Mouse (Mus musculus): ENCODE data around the gene Mrpl28. TPM values are rescaled to one million over a fixed set of nuclear protein-coding genes. Genes with fewer than 3 reads are reported as not detected.
"Not testable (repeated sequence)": the region's sequence is repeated elsewhere in the genome, so short reads cannot be mapped to it uniquely, and the experiment has no call there.

Gene Mrpl28
- total and polyA plus RNA-seq, 3 experiments = 148 to 174 (median 164) TPM

DNA sequence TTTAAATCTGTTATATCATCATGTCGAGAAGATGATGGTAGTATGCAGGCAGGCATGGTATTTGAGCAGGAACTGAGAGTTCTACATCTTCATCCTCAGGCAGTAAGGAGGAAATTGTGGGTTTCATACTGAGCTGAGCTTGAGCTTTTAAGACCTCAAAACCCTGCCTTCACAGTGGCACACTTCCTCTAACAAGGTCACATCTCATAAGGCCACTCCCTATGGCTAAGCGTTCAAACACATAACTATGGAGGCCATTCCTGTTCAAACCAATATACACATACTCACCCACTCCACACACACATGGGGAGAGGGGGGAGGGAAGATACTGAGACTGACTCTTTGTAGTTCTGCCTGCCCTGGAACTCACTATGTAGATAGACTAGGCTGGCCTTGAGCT is 44.7 kb downstream of the Mrpl28 start:
- no peak for TF ChIP-seq SMC3 (IDR thresholded peaks at IDR 0.05; ENCODE audit: low read depth, low read length)
- TF ChIP-seq POLR2AphosphoS5 (IDR thresholded peaks at IDR 0.05; ENCODE audit: borderline replicate concordance, low read depth, low read length) = no peak
- TF ChIP-seq NRF1 (IDR thresholded peaks at IDR 0.05; ENCODE audit: insufficient read depth, low read depth, low read length, poor library complexity, severe bottlenecking) = no peak
- no peak for TF ChIP-seq RCOR1 (IDR thresholded peaks at IDR 0.05; ENCODE audit: low read depth, low read length)
- no peak for TF ChIP-seq MYB (IDR thresholded peaks at IDR 0.05; ENCODE audit: low read depth, low read length)
- no peak for TF ChIP-seq BHLHE40 (IDR thresholded peaks at IDR 0.05; ENCODE audit: borderline replicate concordance, low read depth, low read length)
- no peak for TF ChIP-seq MAZ (IDR thresholded peaks at IDR 0.05; ENCODE audit: low read depth, low read length)
- TF ChIP-seq MEF2A (IDR thresholded peaks at IDR 0.05; ENCODE audit: extremely low read depth, insufficient replicate concordance, low read depth, low read length, poor library complexity, severe bottlenecking) = no peak
- no peak for TF ChIP-seq ELF1 (IDR thresholded peaks at IDR 0.05; ENCODE audit: low read depth, low read length)
- no peak for TF ChIP-seq TBP (IDR thresholded peaks at IDR 0.05; ENCODE audit: low read depth, low read length)
- TF ChIP-seq EP300 (IDR thresholded peaks at IDR 0.05; ENCODE audit: low read depth in 1 of 2, low read length in 2 of 2) = no peak
- no peak for TF ChIP-seq UBTF (IDR thresholded peaks at IDR 0.05; ENCODE audit: borderline replicate concordance, insufficient read depth, low read depth, low read length)
- TF ChIP-seq NELFE (IDR thresholded peaks at IDR 0.05; ENCODE audit: low read depth, low read length) = no peak
- no peaks in the 10 kb centered on the region for H3K9me3 ChIP-seq (replicated peaks; ENCODE audit: insufficient read depth, low read length)
- no peaks in the 10 kb centered on the region for H3K4me1 ChIP-seq (ENCODE audit: control insufficient read depth in 1 of 2, insufficient read depth in 2 of 2, low read length in 2 of 2)
- H3K4me3 ChIP-seq (ENCODE audit: control insufficient read depth in 1 of 2, insufficient read depth in 1 of 2, low read depth in 2 of 2, low read length in 2 of 2) = no peak overlapping the region
- H3K27ac ChIP-seq (ENCODE audit: control insufficient read depth, low read depth, low read length) = no peak overlapping the region
- peaks cover 2 to 9% of the 10 kb centered on the region in 2 experiments; a peak in 3 of 4 replicates for H3K36me3 ChIP-seq (ENCODE audit: control insufficient read depth in 1 of 2, insufficient read depth in 2 of 2, low read length in 2 of 2)
- peak; percentile 42 for DNase-seq (ENCODE audit: low read depth, low spot score)
- H3K27me3 ChIP-seq (ENCODE audit: control insufficient read depth in 1 of 2, insufficient read depth in 2 of 2, low read length in 2 of 2) = no peaks in the 10 kb centered on the region
- peaks cover 20% of the 10 kb centered on the region for H3K79me2 ChIP-seq (ENCODE audit: control insufficient read depth, insufficient read depth, low read length, poor library complexity)
- no peak overlapping the region for H3K9ac ChIP-seq (ENCODE audit: control insufficient read depth, low read depth, low read length, poor library complexity, severe bottlenecking)

GRCm38 (mm10) chr17:26175248-26175647 is 51.9 kb downstream of the Mrpl28 start:
- H3K27ac ChIP-seq (ENCODE audit: control insufficient read depth, low read depth, low read length); H3K4me3 ChIP-seq (ENCODE audit: control insufficient read depth in 1 of 2, insufficient read depth in 1 of 2, low read depth in 2 of 2, low read length in 2 of 2); H3K9ac ChIP-seq (ENCODE audit: control insufficient read depth, low read depth, low read length, poor library complexity, severe bottlenecking); DNase-seq (ENCODE audit: low read depth, low spot score); H3K4me1 ChIP-seq (ENCODE audit: control insufficient read depth in 1 of 2, insufficient read depth in 2 of 2, low read length in 2 of 2); H3K9me3 ChIP-seq (replicated peaks; ENCODE audit: insufficient read depth, low read length); H3K27me3 ChIP-seq (ENCODE audit: control insufficient read depth in 1 of 2, insufficient read depth in 2 of 2, low read length in 2 of 2); H3K79me2 ChIP-seq (ENCODE audit: control insufficient read depth, insufficient read depth, low read length, poor library complexity): not testable (repeated sequence)
- peak in 2 of 3 experiments; percentile 13 to 28; a peak in 2 of 6 replicates for TF ChIP-seq CTCF (IDR thresholded peaks at IDR 0.05 in 2 of 3, conservative IDR thresholded peaks at IDR 0.05 in 1 of 3; ENCODE audit: control insufficient read depth in 1 of 3, insufficient read depth in 1 of 3, low read depth in 2 of 3, low read length in 3 of 3, poor library complexity in 1 of 3, severe bottlenecking in 1 of 3)
- 0 out of 2 replicates have a peak, but pooled peaks have one; percentile 2 for TF ChIP-seq SMC3 (IDR thresholded peaks at IDR 0.05; ENCODE audit: low read depth, low read length)
- H3K36me3 ChIP-seq (ENCODE audit: control insufficient read depth in 1 of 2, insufficient read depth in 2 of 2, low read length in 2 of 2) = peaks cover 2 to 29% of the 10 kb centered on the region in 2 experiments; a peak in 3 of 4 replicates

Other genes with a start within 250 kb of the Mrpl28 start
- gene Mettl26, start 248.4 kb upstream of the Mrpl28 start, total RNA-seq (2012; rRNA removed) = 31.7 and 33.6 TPM in 2 replicates
- 10 to 100 TPM in 1 of 2 experiments, not detected in 1; 50.6 TPM for gene Mettl26, start 248.4 kb upstream of the Mrpl28 start, polyA plus RNA-seq (2012; ENCODE audit: insufficient read depth in 1 of 2, insufficient read length in 2 of 2, low read depth in 1 of 2, low replicate concordance in 2 of 2, missing spikeins in 1 of 2)
- 0.13 and 0.19 TPM in 2 replicates for gene Wfikkn1, start 242.6 kb upstream of the Mrpl28 start, total RNA-seq (2012; rRNA removed)
- gene Wfikkn1, start 242.6 kb upstream of the Mrpl28 start, polyA plus RNA-seq (2012; ENCODE audit: insufficient read depth in 1 of 2, insufficient read length in 2 of 2, low read depth in 1 of 2, low replicate concordance in 2 of 2, missing spikeins in 1 of 2) = under 1 TPM in 1 of 2 experiments, not detected in 1; 0.53 TPM
- gene Rab40c, start 203.8 kb upstream of the Mrpl28 start, total RNA-seq (2012; rRNA removed) = 3.7 and 4.8 TPM in 2 replicates
- 10 to 100 TPM in 1 of 2 experiments, not detected in 1; 23.2 TPM for gene Rab40c, start 203.8 kb upstream of the Mrpl28 start, polyA plus RNA-seq (2012; ENCODE audit: insufficient read depth in 1 of 2, insufficient read length in 2 of 2, low read depth in 1 of 2, low replicate concordance in 2 of 2, missing spikeins in 1 of 2)
- 50.7 and 67.8 TPM in 2 replicates for gene Pigq, start 178.6 kb upstream of the Mrpl28 start, total RNA-seq (2012; rRNA removed)
- gene Pigq, start 178.6 kb upstream of the Mrpl28 start, polyA plus RNA-seq (2012; ENCODE audit: insufficient read depth in 1 of 2, insufficient read length in 2 of 2, low read depth in 1 of 2, low replicate concordance in 2 of 2, missing spikeins in 1 of 2) = 100 to 1,000 TPM; 193 to 825 TPM
- gene Nhlrc4, start 178.5 kb upstream of the Mrpl28 start, total RNA-seq (2012; rRNA removed) = 0.16 and 0.23 TPM in 2 replicates
- gene Nhlrc4, start 178.5 kb upstream of the Mrpl28 start, polyA plus RNA-seq (2012; ENCODE audit: insufficient read depth in 1 of 2, insufficient read length in 2 of 2, low read depth in 1 of 2, low replicate concordance in 2 of 2, missing spikeins in 1 of 2) = under 1 TPM in 1 of 2 experiments, not detected in 1; 0.19 TPM
- gene A930017K11Rik, start 170.9 kb upstream of the Mrpl28 start, total RNA-seq (2012; rRNA removed) = not detected in 2 replicates
- not detected for gene A930017K11Rik, start 170.9 kb upstream of the Mrpl28 start, polyA plus RNA-seq (2012; ENCODE audit: insufficient read depth in 1 of 2, insufficient read length in 2 of 2, low read depth in 1 of 2, low replicate concordance in 2 of 2, missing spikeins in 1 of 2)
- gene Capn15, start 137.7 kb upstream of the Mrpl28 start, total RNA-seq (2012; rRNA removed) = 5.6 and 6.2 TPM in 2 replicates
- gene Capn15, start 137.7 kb upstream of the Mrpl28 start, polyA plus RNA-seq (2012; ENCODE audit: insufficient read depth in 1 of 2, insufficient read length in 2 of 2, low read depth in 1 of 2, low replicate concordance in 2 of 2, missing spikeins in 1 of 2) = 10 to 100 TPM in 1 of 2 experiments, not detected in 1; 16.2 TPM
- gene Rab11fip3, start 53.9 kb upstream of the Mrpl28 start, total RNA-seq (2012; rRNA removed) = 3.1 and 3.2 TPM in 2 replicates
- gene Rab11fip3, start 53.9 kb upstream of the Mrpl28 start, polyA plus RNA-seq (2012; ENCODE audit: insufficient read depth in 1 of 2, insufficient read length in 2 of 2, low read depth in 1 of 2, low replicate concordance in 2 of 2, missing spikeins in 1 of 2) = 10 to 100 TPM in 1 of 2 experiments, not detected in 1; 18.9 TPM
- gene Decr2, start 33.2 kb upstream of the Mrpl28 start, total RNA-seq (2012; rRNA removed) = 6.5 TPM in 2 replicates
- gene Decr2, start 33.2 kb upstream of the Mrpl28 start, polyA plus RNA-seq (2012; ENCODE audit: insufficient read depth in 1 of 2, insufficient read length in 2 of 2, low read depth in 1 of 2, low replicate concordance in 2 of 2, missing spikeins in 1 of 2) = 10 to 100 TPM in 1 of 2 experiments, not detected in 1; 11.3 TPM
- gene Nme4, start 27.9 kb upstream of the Mrpl28 start, total RNA-seq (2012; rRNA removed) = 89.1 and 115 TPM in 2 replicates
- 100 to 1,000 TPM; 125 to 430 TPM for gene Nme4, start 27.9 kb upstream of the Mrpl28 start, polyA plus RNA-seq (2012; ENCODE audit: insufficient read depth in 1 of 2, insufficient read length in 2 of 2, low read depth in 1 of 2, low replicate concordance in 2 of 2, missing spikeins in 1 of 2)
- gene Tmem8, start 10.2 kb upstream of the Mrpl28 start, total RNA-seq (2012; rRNA removed) = 4.4 and 4.7 TPM in 2 replicates
- gene Tmem8, start 10.2 kb upstream of the Mrpl28 start, polyA plus RNA-seq (2012; ENCODE audit: insufficient read depth in 1 of 2, insufficient read length in 2 of 2, low read depth in 1 of 2, low replicate concordance in 2 of 2, missing spikeins in 1 of 2) = 10 to 100 TPM in 1 of 2 experiments, not detected in 1; 16.7 TPM
- 32.1 and 33.5 TPM in 2 replicates for gene Axin1, start 15.2 kb downstream of the Mrpl28 start, total RNA-seq (2012; rRNA removed)
- gene Axin1, start 15.2 kb downstream of the Mrpl28 start, polyA plus RNA-seq (2012; ENCODE audit: insufficient read depth in 1 of 2, insufficient read length in 2 of 2, low read depth in 1 of 2, low replicate concordance in 2 of 2, missing spikeins in 1 of 2) = 10 to 100 TPM in 1 of 2 experiments, not detected in 1; 54.2 TPM
- gene Pdia2, start 75.6 kb downstream of the Mrpl28 start, total RNA-seq (2012; rRNA removed) = 11.2 and 12.5 TPM in 2 replicates
- gene Pdia2, start 75.6 kb downstream of the Mrpl28 start, polyA plus RNA-seq (2012; ENCODE audit: insufficient read depth in 1 of 2, insufficient read length in 2 of 2, low read depth in 1 of 2, low replicate concordance in 2 of 2, missing spikeins in 1 of 2) = 10 to 100 TPM in 1 of 2 experiments, not detected in 1; 13.6 TPM
- gene Rgs11, start 79.5 kb downstream of the Mrpl28 start, total RNA-seq (2012; rRNA removed) = 8.5 and 11.4 TPM in 2 replicates
- gene Rgs11, start 79.5 kb downstream of the Mrpl28 start, polyA plus RNA-seq (2012; ENCODE audit: insufficient read depth in 1 of 2, insufficient read length in 2 of 2, low read depth in 1 of 2, low replicate concordance in 2 of 2, missing spikeins in 1 of 2) = 10 to 100 TPM in 1 of 2 experiments, not detected in 1; 32.6 TPM
- 75.7 and 76.3 TPM in 2 replicates for gene Arhgdig, start 84.3 kb downstream of the Mrpl28 start, total RNA-seq (2012; rRNA removed)
- gene Arhgdig, start 84.3 kb downstream of the Mrpl28 start, polyA plus RNA-seq (2012; ENCODE audit: insufficient read depth in 1 of 2, insufficient read length in 2 of 2, low read depth in 1 of 2, low replicate concordance in 2 of 2, missing spikeins in 1 of 2) = 10 to 100 TPM in 1 of 2 experiments, not detected in 1; 97.0 TPM
- not detected in 2 replicates for gene Fam234a, start 120.7 kb downstream of the Mrpl28 start, total RNA-seq (2012; rRNA removed)
- under 1 TPM in 1 of 2 experiments, not detected in 1; 0.10 TPM for gene Fam234a, start 120.7 kb downstream of the Mrpl28 start, polyA plus RNA-seq (2012; ENCODE audit: insufficient read depth in 1 of 2, insufficient read length in 2 of 2, low read depth in 1 of 2, low replicate concordance in 2 of 2, missing spikeins in 1 of 2)
- 54.3 and 58.4 TPM in 2 replicates for gene Luc7l, start 129.4 kb downstream of the Mrpl28 start, total RNA-seq (2012; rRNA removed)
- gene Luc7l, start 129.4 kb downstream of the Mrpl28 start, polyA plus RNA-seq (2012; ENCODE audit: insufficient read depth in 1 of 2, insufficient read length in 2 of 2, low read depth in 1 of 2, low replicate concordance in 2 of 2, missing spikeins in 1 of 2) = 10 to 100 TPM in 1 of 2 experiments, not detected in 1; 59.2 TPM